Mouse (Mus musculus) inflammation-experienced regulatory T-cells, adult 6 months (primary cell): Measurements from ENCODE around the gene Coq8a. TPM values are rescaled to one million over a fixed set of nuclear protein-coding genes. Genes with fewer than 3 reads are reported as not detected.

Experiments used
- ATAC-seq: one replicate; pipeline ENCODE4 v1.8.0; 2017
- polyA plus RNA-seq, 3 experiments: library from polyadenylated mRNA; unstranded; fragments of 100-300 nt; shearing (Covaris generic); gene quantifications; one replicate each; pipeline ENCODE4 v1.2.1; 2017

The Coq8a gene
- polyA plus RNA-seq, 3 experiments from 2014 or later: 25.8 to 50.3 (median 43.8) TPM

DNA sequence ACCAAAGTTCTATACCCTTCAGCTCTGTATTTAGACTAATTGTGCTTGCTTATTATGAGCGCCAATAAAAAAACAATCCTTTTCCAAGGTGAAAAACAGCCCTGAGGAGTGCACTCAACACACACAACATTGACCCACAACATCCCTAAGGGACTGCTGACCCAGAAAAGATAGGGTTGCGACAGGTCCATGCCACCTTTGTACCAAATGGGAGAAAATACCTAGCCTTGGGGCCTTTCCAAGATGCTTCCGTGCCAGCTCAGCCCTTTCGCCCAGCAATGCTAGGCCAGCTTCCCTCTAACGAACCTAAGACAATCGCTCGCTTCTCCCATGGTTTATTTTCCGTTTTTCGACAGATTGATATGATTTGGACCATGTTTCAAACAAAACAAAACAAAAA, 2.9 kb downstream of the Coq8a start:
- ATAC-seq: no peak

DNA sequence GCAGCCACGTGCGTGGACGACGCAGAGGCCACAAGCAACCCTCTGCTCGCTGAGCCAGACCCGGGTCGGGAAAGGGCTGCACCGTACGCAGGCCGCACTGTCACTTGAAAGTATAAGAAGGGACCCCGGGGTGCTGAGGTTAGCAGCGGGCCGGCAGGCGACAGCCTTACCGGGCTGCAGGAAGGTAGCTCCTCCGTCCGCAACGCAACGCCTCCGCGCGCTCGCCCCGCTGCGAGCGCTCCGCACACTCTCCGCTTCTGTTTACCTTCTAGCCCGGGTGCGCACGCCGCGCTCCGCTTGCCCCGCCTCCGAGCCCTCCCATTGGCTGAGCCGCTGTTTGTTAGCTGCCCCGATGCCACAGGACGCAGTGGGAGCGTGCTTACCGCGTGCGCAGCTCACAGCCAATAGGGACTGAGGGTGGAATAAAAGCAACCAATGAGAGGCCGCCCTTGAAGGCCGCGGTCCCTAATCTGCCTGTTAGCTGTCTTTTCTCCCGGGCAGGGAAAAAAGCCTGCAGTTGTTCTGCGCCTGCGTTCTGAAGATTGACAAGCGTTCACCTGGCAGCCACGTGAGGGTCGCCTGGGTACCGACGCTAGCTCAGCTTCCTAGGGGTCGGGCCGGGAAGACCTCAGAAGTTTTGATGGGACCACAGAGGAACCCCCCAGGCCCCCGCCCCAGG, 3.6 kb downstream of the Coq8a start:
- peak; percentile 91 for ATAC-seq

DNA sequence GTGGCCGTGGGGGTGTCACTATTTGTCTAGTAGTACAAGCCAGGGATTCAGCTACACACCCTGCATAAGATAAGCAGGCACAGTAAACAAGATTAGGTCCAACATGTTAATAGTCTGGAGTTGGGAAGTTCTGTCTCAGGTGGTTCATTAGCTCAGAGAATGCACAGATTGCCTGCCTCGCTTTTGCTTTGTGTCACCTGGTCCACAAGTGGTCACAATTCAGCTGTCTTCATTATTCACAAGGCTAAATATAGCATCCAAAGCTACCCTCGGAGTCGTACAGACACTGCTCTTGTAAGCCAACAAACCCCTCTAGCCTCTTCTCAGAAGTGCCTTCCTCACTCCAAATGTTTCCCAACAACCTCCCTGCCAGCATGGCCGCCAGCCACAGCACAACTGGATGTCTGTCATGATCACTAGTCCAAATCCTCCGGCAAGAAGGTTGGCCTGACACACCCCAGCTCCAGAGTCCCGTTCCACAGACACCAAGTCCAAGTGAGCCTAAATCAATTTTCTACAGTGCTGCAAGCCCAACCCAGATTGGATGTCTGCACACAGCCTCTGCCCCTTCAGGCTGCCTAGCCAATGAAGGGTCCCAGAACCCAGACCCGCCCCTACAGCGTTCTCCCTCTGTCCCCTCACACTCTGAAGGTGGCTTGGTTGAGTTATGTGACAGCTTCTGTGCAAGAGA, 4.5 kb downstream of the Coq8a start:
- no peak for ATAC-seq

DNA sequence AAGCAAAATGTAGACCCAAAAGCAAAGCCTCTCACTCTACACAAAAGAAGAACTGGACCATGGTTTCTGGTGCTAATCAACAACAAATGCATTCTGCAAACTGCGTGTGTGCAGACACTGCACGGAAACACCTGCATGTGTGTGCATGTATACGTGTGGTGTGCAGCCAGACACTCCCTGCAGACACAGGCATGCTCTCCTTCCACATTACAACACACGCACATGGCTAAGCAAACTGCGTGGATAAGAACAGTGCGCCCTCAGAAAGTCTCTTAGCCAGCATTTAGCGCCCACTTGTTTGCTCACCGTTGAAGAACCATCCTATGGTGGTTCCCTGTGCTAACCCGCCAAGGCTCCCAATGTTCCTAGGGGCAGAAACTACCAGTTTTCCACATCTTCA, 5.4 kb downstream of the Coq8a start:
- no peak for ATAC-seq

DNA sequence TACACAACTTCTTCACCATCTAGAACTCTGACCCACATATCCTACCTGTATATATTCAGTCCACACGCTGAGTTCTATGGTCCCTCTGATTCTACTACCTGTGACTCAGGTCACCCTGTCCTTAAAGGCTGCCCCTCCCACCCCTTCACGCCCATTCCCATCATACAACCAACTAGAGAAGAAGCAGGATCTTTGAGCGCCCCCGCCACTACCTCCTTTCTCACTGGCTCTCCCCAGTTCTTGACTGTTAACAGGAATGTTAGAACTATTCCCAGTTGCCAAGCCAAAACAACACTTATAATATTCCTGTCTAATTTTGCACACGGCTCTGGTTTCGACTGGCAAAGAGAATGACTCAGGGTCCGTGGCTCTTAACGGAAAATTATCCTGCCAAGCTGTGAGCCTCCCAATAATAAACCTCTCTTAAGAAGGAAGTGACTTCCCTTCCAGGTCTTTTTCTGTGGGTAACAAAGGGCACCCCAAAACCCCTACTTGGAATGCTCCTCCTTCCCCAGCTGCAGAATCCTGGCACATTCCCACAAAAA, 5.9 kb downstream of the Coq8a start:
- no peak for ATAC-seq

DNA sequence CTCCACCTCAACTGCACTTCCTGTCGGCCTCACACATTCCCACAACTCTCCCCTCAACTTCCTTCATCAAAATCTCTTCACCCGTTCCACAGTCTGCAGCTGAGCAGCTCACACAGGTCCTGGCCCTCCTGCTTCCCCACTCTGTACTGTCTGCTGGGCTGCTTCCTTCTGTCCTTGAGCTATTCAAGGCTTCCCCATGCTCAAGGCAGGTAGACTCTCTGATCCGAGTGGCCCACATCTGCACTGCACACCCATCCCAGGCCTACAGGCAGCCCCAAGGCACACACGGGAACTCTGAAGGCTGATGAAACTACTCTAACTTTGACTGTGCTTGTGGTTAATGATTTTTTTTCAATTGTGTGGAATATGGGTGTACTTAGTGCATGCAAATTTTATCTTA, 6.5 kb downstream of the Coq8a start:
- ATAC-seq: no peak

DNA sequence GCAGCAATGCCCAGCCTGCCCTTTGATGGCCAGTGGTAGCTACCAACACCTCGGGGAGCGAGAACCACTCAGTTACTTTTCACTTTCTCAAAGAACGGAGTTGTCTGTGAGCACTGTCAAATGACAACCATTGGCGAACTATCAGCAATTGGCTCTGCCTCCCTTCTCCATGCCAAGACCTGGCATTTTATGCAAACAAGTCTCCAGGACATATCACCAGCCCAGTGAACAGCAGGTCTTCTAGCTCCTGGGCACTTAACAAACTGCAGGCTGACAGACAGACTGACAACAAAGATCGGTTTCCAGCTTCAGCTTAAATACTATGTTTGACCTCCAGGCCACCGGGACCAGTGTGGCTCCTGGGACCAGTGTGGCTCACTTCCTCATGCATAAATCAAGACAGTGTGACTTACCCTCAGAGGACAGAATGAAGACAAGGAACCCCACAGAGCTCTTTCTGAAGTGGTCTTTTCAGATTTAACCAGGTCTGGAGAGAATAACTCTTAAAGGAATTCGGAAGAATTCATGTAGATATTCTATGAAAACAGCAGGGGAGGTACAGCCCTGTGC, 7.7 kb downstream of the Coq8a start:
- ATAC-seq: no peak

DNA sequence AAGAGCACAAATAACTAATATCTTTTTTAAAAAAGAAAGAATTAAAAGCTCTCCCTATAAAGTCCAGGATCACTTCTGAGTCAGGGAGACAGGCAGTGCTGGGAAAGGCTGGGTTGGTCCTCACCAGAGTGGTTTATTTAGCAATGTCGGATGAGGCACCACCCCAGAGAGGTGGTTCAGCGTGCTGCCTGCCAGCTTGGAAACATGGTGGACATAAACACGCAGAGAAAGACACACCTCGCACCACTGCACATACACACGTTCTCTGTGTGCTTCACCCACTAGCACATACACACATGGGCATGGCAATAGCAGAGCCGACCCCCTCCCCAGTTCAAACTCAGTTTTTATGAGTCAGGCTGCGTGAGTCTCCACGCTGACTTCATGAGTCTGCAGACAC, 8.3 kb downstream of the Coq8a start:
- ATAC-seq: no peak

DNA sequence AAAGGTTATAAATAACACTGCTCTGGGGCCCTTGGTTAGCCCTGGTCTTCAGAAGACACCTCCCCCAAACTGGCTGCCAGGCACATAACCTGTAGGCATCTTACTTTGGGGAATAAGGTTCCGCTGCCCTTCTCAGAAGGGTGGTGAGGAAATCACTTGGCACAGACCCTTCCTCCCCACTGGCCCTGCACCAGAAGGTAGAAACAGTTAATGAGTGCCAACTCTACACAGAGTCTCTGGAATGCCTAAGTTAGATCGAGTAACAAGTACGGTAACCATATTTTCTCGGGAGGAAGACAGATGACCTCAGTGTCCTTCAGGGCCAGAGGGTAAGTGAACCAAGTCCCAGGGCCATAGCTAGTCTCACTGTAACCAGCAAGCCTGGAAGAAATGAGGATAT, 10.5 kb downstream of the Coq8a start:
- ATAC-seq: no peak

DNA sequence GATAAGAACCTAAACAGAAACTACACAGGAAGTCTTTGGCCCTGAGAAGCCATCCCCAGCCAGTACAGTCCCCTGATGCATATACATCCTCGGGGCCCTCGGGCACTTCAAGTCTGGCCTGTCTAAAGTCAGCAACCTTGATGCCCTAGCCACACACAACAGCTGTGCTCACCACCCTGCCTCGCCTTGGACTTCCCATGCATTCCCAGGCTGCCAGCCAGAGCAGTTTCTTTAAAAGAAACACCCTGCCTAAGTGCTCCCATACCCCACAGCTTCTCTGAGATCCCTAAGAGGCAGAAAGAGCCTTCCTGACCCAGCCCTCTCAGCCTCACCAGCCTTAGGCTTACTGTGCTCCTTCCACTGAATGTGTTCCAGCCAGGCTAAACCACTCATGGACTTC, 13.0 kb downstream of the Coq8a start:
- no peak for ATAC-seq

DNA sequence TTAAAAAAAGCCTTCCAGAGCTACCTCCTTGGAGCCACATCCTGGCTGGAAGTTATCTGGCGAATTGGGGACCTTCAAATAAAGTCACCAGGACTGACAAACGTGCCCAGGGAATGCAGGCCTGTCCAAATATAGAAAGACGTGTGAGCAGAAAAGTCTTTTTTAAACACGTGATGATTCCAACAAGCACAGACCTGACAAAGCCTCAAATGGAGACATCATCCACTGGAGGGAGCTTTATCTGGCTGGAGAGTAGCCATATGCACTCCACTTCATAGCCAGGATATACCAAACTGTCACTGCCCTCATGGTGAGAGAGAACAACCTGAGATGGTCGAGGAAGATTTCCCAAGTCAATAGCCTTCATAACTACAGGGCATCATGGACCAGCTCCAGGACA, 13.5 kb downstream of the Coq8a start:
- ATAC-seq: no peak

DNA sequence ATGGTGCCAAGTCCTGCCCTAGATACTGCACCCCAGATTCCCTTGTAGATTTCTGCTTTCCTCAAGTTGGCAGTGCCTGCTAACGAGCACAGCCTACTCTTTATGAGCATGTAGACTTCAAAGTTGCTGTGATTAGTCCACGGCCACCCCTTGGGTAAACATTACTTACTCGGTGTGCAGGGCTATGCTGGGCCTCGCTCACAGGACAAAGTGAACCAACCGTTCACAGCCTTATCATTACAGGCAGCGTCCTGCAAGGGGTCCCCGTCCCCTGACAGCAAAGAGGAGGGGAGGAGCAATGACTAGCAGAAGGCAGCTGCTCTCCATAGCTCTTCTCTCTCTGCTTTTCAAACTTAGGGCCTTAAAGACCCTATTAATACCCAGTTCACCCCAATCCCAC, 14.6 kb downstream of the Coq8a start:
- ATAC-seq: no peak

DNA sequence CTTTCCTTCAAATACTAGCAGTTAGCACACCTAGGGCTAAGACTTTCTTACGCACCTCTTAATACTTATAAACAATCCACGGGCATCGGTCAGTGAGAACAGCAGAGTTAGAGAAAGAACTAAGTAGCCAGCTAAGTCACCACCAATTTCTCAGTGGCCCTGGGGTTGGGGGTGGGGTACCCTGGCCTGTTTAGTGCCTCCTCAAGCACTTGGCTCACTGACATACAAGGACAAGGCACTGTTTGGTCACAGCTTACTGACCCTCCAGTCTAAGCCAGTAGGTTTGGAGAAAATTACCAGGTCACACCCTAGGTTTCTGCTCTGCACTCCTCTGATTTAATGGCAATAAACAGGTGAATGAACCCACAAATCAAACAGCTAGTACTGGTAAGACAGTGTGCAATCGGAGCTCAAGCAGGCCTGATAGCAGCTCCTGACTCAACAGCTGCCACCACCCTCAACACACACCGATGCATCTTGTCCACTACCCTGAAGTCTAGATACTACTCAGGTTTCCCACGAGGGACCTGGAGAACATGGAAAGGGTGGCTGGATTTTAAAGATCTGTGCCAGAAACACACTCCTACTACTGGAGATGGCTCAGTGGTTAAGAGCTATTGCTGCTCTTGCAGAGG, 15.8 kb downstream of the Coq8a start:
- ATAC-seq: no peak

DNA sequence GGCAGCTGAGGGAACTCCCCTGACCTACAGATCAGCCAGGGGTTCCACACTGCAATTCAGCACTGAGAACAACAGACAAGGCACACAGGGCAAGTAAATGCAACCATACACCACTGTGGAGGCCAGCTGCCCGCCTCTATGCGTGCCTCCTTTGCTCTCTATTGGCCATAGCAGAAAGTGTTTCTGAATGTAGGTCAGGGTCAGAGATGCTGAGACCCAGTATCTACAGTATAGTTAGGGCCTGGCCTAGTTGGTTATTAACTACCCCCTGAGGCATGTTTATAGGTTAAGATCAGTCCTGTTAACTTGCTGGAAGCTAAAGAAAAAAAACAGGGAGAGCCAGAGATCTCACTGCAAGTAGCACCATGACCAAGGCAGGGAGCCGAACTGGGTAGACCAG, 16.7 kb downstream of the Coq8a start:
- no peak for ATAC-seq

DNA sequence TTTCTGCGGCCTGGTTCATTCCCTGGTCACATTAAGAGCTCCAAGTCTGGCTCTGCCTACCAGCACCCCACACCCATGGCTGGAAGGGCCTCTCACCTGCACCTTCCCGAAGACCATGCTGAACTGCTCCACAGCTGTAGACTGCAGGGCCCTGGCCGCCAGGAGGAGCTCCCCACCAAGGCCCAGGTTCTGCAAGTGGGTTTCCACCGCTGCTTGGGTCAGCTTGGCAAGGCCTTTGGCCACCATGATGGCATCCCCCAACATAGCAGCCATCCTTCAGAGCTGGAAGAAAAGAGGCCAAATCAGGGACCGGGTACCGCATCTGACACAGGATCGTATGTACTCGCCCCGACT, 17.5 kb downstream of the Coq8a start:
- no peak for ATAC-seq

DNA sequence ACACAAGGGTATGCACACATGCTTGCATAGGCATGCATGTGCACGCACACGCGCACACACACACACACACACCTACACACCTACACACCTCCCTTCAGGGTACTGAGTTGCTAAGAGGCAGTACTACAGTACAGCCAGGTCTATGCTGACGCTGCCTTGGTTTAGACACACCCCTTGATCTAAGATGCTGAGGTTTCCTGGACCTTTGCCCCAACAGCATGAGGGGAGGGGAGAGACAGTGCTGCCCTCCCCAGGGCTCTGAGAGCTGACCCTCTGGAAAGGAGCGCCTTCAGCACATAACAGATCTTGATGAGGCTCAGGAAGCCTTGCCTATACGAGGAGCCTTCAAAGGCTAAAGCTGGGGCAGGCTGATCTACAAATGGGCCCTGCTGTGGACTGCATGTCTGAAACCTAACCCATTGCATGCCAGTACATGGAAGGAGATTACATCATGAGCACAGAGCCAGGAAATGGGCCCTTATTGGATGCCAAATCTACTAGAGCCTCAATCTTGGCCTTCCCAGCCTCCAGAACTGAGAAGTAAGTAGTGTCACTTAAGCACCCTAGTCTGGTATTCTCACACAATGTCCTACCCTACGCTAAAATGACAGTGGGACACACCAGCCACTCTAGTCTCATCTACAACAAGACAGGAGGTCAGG, 18.0 kb downstream of the Coq8a start:
- no peak for ATAC-seq

DNA sequence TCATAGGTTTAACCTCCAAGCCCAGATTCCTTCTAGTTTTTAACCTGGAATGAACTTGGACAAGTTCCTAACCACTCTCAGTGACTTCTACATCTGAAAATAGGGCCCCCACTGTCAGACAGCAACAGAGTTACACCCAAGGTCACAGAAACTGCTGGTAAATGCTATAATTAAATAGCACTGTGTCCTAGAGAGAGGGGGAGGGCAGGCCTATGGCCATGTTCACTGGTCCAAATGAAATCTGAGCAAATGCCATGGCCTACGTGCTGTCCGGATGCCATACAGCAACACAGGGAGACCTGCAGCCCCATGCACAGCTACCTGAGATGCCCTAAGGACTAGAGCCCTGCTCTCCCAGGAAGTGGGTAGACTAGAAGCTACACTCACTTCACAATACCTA, 19.6 kb downstream of the Coq8a start:
- ATAC-seq: no peak

DNA sequence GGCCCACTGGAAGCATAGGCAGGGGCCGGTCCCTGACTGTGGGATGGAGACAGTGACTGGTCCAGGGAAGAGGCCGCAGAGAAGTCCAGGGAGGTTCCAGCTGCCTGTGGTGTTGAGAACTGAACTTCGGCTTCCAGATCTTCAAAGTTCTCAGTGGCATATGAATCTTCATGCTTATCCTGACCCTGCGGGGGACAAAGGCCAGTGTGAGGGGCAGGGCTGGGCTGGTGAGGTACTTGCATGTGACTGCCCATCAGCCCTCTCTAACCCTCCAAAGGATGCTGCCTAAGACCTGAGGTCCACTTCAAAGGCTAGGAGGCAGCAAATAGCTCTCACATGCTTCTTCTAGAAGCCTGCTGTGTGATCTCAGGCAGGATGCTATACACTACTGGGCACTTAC, 20.3 kb downstream of the Coq8a start:
- no peak for ATAC-seq

DNA sequence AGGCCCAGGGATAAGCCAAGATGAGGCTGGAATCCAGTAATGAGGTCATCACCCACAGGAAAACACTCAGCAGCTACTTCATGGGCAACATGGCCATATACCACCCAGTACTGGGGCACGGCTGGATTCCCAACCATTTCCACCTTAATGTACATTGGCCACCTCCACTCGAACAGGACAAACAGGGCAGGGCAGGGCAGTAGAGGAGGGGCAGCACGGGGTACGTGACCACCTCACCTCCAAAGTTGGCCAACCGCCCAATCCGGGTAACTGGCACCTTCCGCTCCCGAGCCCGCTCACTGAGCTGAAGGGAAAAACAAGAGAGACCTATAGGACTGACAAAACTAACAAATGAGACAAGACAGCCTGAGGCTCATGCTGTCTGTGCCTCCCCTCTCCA, 21.1 kb downstream of the Coq8a start:
- ATAC-seq: no peak

DNA sequence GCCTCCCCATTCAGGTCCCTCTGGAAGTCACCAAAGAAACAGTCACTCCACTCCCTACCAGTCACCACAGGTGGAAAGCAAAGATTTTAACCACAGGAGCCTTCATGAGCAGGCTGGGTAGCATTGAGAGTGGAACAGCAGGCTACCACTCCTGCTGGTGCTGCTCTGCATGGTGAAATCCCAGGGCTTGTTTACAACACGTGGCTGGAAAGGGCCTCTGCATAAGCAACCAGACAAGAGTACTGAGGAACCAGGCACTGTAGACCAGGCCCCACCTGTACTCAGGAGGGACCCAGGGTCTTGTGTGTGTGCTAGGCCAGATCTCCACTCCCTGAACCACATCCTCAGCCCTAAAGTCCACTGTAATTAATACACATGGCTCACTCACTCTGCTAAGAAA, 22.6 kb downstream of the Coq8a start:
- ATAC-seq: no peak

DNA sequence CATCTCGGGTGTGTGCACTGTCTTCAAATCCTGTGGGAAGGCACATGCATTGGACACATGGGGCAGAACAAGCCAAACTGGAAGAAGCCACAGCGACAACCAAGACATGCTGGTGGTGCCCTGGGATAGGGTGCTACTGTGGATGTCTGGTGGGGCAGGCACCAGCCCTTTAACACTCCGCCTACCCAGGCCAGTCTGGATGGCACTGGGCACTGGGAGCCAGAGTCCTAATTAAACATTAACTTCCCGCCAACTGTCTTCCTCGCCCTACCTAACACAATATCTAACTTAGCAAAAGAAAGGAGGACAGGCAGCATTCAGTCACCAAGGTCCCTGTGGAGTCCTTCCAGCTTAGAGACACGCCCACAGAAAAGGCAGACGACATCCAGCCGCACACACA, 23.8 kb downstream of the Coq8a start:
- no peak for ATAC-seq

DNA sequence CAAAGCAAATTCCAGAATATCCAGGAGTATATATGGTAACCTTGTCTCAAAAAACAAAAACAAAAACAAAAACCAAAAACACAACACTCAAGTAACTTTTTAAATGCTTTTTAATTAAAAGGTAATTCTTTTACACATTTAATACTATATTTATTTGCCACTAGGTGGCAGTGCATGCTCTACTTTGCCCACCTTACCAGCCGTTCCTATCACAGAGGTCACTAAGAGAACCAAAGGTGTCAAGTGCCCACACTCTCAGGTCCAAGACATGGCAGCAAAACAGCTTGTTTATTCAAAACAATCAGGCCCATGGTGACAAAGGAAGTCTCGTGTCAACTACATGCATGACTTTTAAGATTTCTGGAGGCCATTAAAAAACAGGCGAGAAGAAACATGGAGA, 24.2 kb downstream of the Coq8a start:
- ATAC-seq: peak; percentile 41

DNA sequence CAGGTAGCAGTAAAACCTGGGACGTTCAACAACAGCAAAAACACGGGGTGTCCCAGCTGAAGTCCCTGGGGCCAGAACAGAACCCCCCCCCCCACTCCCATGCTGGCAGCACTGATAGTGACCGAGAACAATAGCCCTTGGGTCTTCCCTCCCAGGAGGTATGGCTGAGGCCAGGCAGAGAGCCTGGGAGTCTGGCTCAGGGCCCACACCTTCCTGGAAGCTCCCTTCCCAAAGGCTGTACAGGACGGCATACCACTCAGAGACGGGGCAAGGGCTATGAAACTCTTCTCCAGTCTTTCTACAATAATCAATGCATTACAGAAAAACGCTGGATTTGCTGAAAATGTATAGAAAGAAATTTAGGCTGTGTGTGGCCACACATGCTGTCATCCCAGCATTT, 24.7 kb downstream of the Coq8a start:
- ATAC-seq: no peak
